Mouse (Mus musculus): ENCODE measurements around the gene Upf1. TPM values are rescaled to one million over a fixed set of nuclear protein-coding genes. Genes with fewer than 3 reads are reported as not detected.

Gene Upf1
- 3.3 TPM for polyA plus RNA-seq (2014; fragmentation: Illumina TruSeq; extraction: RNeasy Lipid Tissue Mini Kit (QIAGEN cat#74804))

GRCm38 (mm10) chr8:70353194-70353817 lies at the start of gene Upf1:
TSS of gene Upf1 (minus strand) at chr8:70353278.

GRCm38 (mm10) chr8:70373397-70374317 lies 20.6 kb upstream of the Upf1 start, which contains the start of gene Comp:
TSS of gene Comp (plus strand) at chr8:70373558.

GRCm38 (mm10) chr8:70329124-70329834 lies 23.8 kb downstream of the Upf1 start, which contains the start of gene Gdf1:
TSS of gene Gdf1 (plus strand) at chr8:70329817.

GRCm38 (mm10) chr8:70315624-70316510 lies 37.2 kb downstream of the Upf1 start, which contains the start of gene Cers1:
TSS of gene Cers1 (plus strand) at chr8:70315775.

GRCm38 (mm10) chr8:70302358-70302890 lies 50.7 kb downstream of the Upf1 start, which contains the start of the genes Ddx49 and Cope:
TSS of gene Ddx49 (minus strand) at chr8:70302489.
TSS of gene Cope (plus strand) at chr8:70302518.

GRCm38 (mm10) chr8:70282603-70283135 lies 70.4 kb downstream of the Upf1 start, which contains the start of gene Homer3:
TSS of gene Homer3 (plus strand) at chr8:70282827.

Other genes starting within 250 kb of the Upf1 start
- not detected for gene Ncan, start 232.4 kb downstream of the Upf1 start, polyA plus RNA-seq (2014; fragmentation: Illumina TruSeq; extraction: RNeasy Lipid Tissue Mini Kit (QIAGEN cat#74804))
- gene Nr2c2ap, start 221.9 kb downstream of the Upf1 start, polyA plus RNA-seq (2014; fragmentation: Illumina TruSeq; extraction: RNeasy Lipid Tissue Mini Kit (QIAGEN cat#74804)) = 1.3 TPM
- gene Rfxank, start 214.1 kb downstream of the Upf1 start, polyA plus RNA-seq (2014; fragmentation: Illumina TruSeq; extraction: RNeasy Lipid Tissue Mini Kit (QIAGEN cat#74804)) = 0.68 TPM
- 12.3 TPM for gene Borcs8, start 213.8 kb downstream of the Upf1 start, polyA plus RNA-seq (2014; fragmentation: Illumina TruSeq; extraction: RNeasy Lipid Tissue Mini Kit (QIAGEN cat#74804))
- gene Mef2b, start 213.6 kb downstream of the Upf1 start, polyA plus RNA-seq (2014; fragmentation: Illumina TruSeq; extraction: RNeasy Lipid Tissue Mini Kit (QIAGEN cat#74804)) = not detected
- 5.1 TPM for gene Tmem161a, start 180.9 kb downstream of the Upf1 start, polyA plus RNA-seq (2014; fragmentation: Illumina TruSeq; extraction: RNeasy Lipid Tissue Mini Kit (QIAGEN cat#74804))
- 1.5 TPM for gene Slc25a42, start 141.0 kb downstream of the Upf1 start, polyA plus RNA-seq (2014; fragmentation: Illumina TruSeq; extraction: RNeasy Lipid Tissue Mini Kit (QIAGEN cat#74804))
- 2.8 TPM for gene Sugp2, start 119.1 kb downstream of the Upf1 start, polyA plus RNA-seq (2014; fragmentation: Illumina TruSeq; extraction: RNeasy Lipid Tissue Mini Kit (QIAGEN cat#74804))
- gene Armc6, start 118.8 kb downstream of the Upf1 start, polyA plus RNA-seq (2014; fragmentation: Illumina TruSeq; extraction: RNeasy Lipid Tissue Mini Kit (QIAGEN cat#74804)) = 0.48 TPM
- gene Homer3, start 70.5 kb downstream of the Upf1 start, polyA plus RNA-seq (2014; fragmentation: Illumina TruSeq; extraction: RNeasy Lipid Tissue Mini Kit (QIAGEN cat#74804)) = 0.20 TPM
- gene Ddx49, start 50.8 kb downstream of the Upf1 start, polyA plus RNA-seq (2014; fragmentation: Illumina TruSeq; extraction: RNeasy Lipid Tissue Mini Kit (QIAGEN cat#74804)) = 4.8 TPM
- 0.86 TPM for gene Cope, start 50.8 kb downstream of the Upf1 start, polyA plus RNA-seq (2014; fragmentation: Illumina TruSeq; extraction: RNeasy Lipid Tissue Mini Kit (QIAGEN cat#74804))
- gene Cers1, start 37.5 kb downstream of the Upf1 start, polyA plus RNA-seq (2014; fragmentation: Illumina TruSeq; extraction: RNeasy Lipid Tissue Mini Kit (QIAGEN cat#74804)) = not detected
- not detected for gene Gdf1, start 23.5 kb downstream of the Upf1 start, polyA plus RNA-seq (2014; fragmentation: Illumina TruSeq; extraction: RNeasy Lipid Tissue Mini Kit (QIAGEN cat#74804))
- not detected for gene Comp, start 20.3 kb upstream of the Upf1 start, polyA plus RNA-seq (2014; fragmentation: Illumina TruSeq; extraction: RNeasy Lipid Tissue Mini Kit (QIAGEN cat#74804))
- gene Crtc1, start 86.3 kb upstream of the Upf1 start, polyA plus RNA-seq (2014; fragmentation: Illumina TruSeq; extraction: RNeasy Lipid Tissue Mini Kit (QIAGEN cat#74804)) = 1.8 TPM
- gene Klhl26, start 123.7 kb upstream of the Upf1 start, polyA plus RNA-seq (2014; fragmentation: Illumina TruSeq; extraction: RNeasy Lipid Tissue Mini Kit (QIAGEN cat#74804)) = 3.4 TPM
- not detected for gene Tmem59l, start 134.1 kb upstream of the Upf1 start, polyA plus RNA-seq (2014; fragmentation: Illumina TruSeq; extraction: RNeasy Lipid Tissue Mini Kit (QIAGEN cat#74804))
- not detected for gene Crlf1, start 139.9 kb upstream of the Upf1 start, polyA plus RNA-seq (2014; fragmentation: Illumina TruSeq; extraction: RNeasy Lipid Tissue Mini Kit (QIAGEN cat#74804))
- gene Rex1bd, start 153.5 kb upstream of the Upf1 start, polyA plus RNA-seq (2014; fragmentation: Illumina TruSeq; extraction: RNeasy Lipid Tissue Mini Kit (QIAGEN cat#74804)) = 1.3 TPM
- gene Uba52, start 157.5 kb upstream of the Upf1 start, polyA plus RNA-seq (2014; fragmentation: Illumina TruSeq; extraction: RNeasy Lipid Tissue Mini Kit (QIAGEN cat#74804)) = 1.5 TPM
- 1.2 TPM for gene Fkbp8, start 174.4 kb upstream of the Upf1 start, polyA plus RNA-seq (2014; fragmentation: Illumina TruSeq; extraction: RNeasy Lipid Tissue Mini Kit (QIAGEN cat#74804))
- gene Kxd1, start 174.7 kb upstream of the Upf1 start, polyA plus RNA-seq (2014; fragmentation: Illumina TruSeq; extraction: RNeasy Lipid Tissue Mini Kit (QIAGEN cat#74804)) = 8.4 TPM
- gene Ell, start 186.2 kb upstream of the Upf1 start, polyA plus RNA-seq (2014; fragmentation: Illumina TruSeq; extraction: RNeasy Lipid Tissue Mini Kit (QIAGEN cat#74804)) = 0.74 TPM
- gene Isyna1, start 241.1 kb upstream of the Upf1 start, polyA plus RNA-seq (2014; fragmentation: Illumina TruSeq; extraction: RNeasy Lipid Tissue Mini Kit (QIAGEN cat#74804)) = 0.29 TPM

All from ovary, adult 10 weeks (tissue).